Mouse (Mus musculus): ENCODE data around the gene Trim67. TPM values are rescaled to one million over a fixed set of nuclear protein-coding genes. Genes with fewer than 3 reads are reported as not detected.

Trim67 gene
- total and polyA plus RNA-seq, 3 experiments, result 0.08 TPM; not detected in 2

GRCm38 (mm10) chr8:124817361-124817760 is 24.5 kb downstream of the Trim67 start:
- no peak overlapping the region for H3K4me2 ChIP-seq (ENCODE audit: insufficient read depth, low read depth, poor library complexity, severe bottlenecking)
- no peaks in the 10 kb centered on the region for H3K36me3 ChIP-seq (replicated peaks in 1 of 2; ENCODE audit: control insufficient read depth in 1 of 2, insufficient read depth in 1 of 2, low read length in 1 of 2)
- in situ Hi-C loops (cut with MboI; ENCODE audit: low pct_ligation_motif_present, low pct_unique_long_range_greater_than_20kb, low sequenced_read_pairs), result loop anchor here (10.0 kb wide), 1 partner anchor 53 kb away; no protein-coding TSS in a partner anchor
- dilution Hi-C loops (cut with MboI; ENCODE audit: extremely low pct_ligation_motif_present, extremely low pct_unique_long_range_greater_than_20kb, low sequenced_read_pairs), result no loop called here
- TF ChIP-seq EP300 (IDR thresholded peaks at IDR 0.05; ENCODE audit: low read length), result no peak
- no peak for TF ChIP-seq ZC3H11A (IDR thresholded peaks at IDR 0.05; ENCODE audit: low read depth, low read length)
- no peak for TF ChIP-seq ETS1 (conservative IDR thresholded peaks at IDR 0.05; ENCODE audit: low read depth, low read length)
- TF ChIP-seq NRF1 (IDR thresholded peaks at IDR 0.05; ENCODE audit: low read depth, low read length), result no peak
- TF ChIP-seq GABPA (IDR thresholded peaks at IDR 0.05; ENCODE audit: insufficient replicate concordance, low read depth, low read length), result no peak
- no peak for TF ChIP-seq TCF12 (IDR thresholded peaks at IDR 0.05; ENCODE audit: low read depth, low read length)
- TF ChIP-seq NELFE (IDR thresholded peaks at IDR 0.05; ENCODE audit: low read depth, low read length), result no peak
- no peak overlapping the region for H3K27ac ChIP-seq (ENCODE audit: insufficient read depth, low read depth)
- no peak overlapping the region for H3K9ac ChIP-seq (ENCODE audit: insufficient read depth, low read depth)
- no peak overlapping the region for H3K4me3 ChIP-seq (replicated peaks in 1 of 3; ENCODE audit: low read depth in 2 of 3, low read length in 2 of 3, poor library complexity in 1 of 3)
- H3K79me2 ChIP-seq (replicated peaks; ENCODE audit: control insufficient read depth, extremely low read depth, insufficient read depth, poor library complexity, severe bottlenecking), result no peaks in the 10 kb centered on the region
- DNase-seq (ENCODE audit: extremely low read depth), result no peak
- peaks cover 40% of the 10 kb centered on the region for H3K27me3 ChIP-seq (replicated peaks)
- peaks cover 4 to 8% of the 10 kb centered on the region in 2 experiments; a peak in 1 of 4 replicates for H3K4me1 ChIP-seq (ENCODE audit: control insufficient read depth in 1 of 2, insufficient read depth in 2 of 2)
- H3K9me3 ChIP-seq (replicated peaks; ENCODE audit: low read length), result peaks cover 29% of the 10 kb centered on the region

- dilution Hi-C loops (cut with MboI; ENCODE audit: extremely low pct_ligation_motif_present, extremely low pct_unique_long_range_greater_than_20kb, low sequenced_read_pairs), result no loop called here
- H3K4me3 ChIP-seq (replicated peaks in 1 of 3; ENCODE audit: low read depth in 2 of 3, low read length in 2 of 3, poor library complexity in 1 of 3), result no peak overlapping the region
- H3K9ac ChIP-seq (ENCODE audit: insufficient read depth, low read depth), result no peak overlapping the region
- no peaks in the 10 kb centered on the region for H3K36me3 ChIP-seq (replicated peaks in 1 of 2; ENCODE audit: control insufficient read depth in 1 of 2, insufficient read depth in 1 of 2, low read length in 1 of 2)
- no peak for DNase-seq (ENCODE audit: extremely low read depth)
- H3K27ac ChIP-seq (ENCODE audit: insufficient read depth, low read depth), result no peak overlapping the region
- TF ChIP-seq MXI1 (IDR thresholded peaks at IDR 0.05; ENCODE audit: low read depth, low read length), result no peak
- TF ChIP-seq ETS1 (conservative IDR thresholded peaks at IDR 0.05; ENCODE audit: low read depth, low read length), result no peak
- TF ChIP-seq SIN3A (IDR thresholded peaks at IDR 0.05; ENCODE audit: low read length), result no peak
- TF ChIP-seq MEF2A (IDR thresholded peaks at IDR 0.05; ENCODE audit: borderline replicate concordance, low read depth, low read length), result no peak
- TF ChIP-seq PAX5 (IDR thresholded peaks at IDR 0.05; ENCODE audit: low read length), result no peak
- no peak for TF ChIP-seq ELF1 (IDR thresholded peaks at IDR 0.05; ENCODE audit: low read depth, low read length)
- no peak for TF ChIP-seq RCOR1 (conservative IDR thresholded peaks at IDR 0.05; ENCODE audit: low read depth, low read length)
- no peak for TF ChIP-seq ZMIZ1 (IDR thresholded peaks at IDR 0.05; ENCODE audit: low read depth, low read length)
- no peak for TF ChIP-seq ZC3H11A (IDR thresholded peaks at IDR 0.05; ENCODE audit: low read depth, low read length)
- TF ChIP-seq TBP (conservative IDR thresholded peaks at IDR 0.05; ENCODE audit: low read depth, low read length), result no peak
- H3K27me3 ChIP-seq (replicated peaks), result peaks cover 56% of the 10 kb centered on the region
- in situ Hi-C loops (cut with MboI; ENCODE audit: low pct_ligation_motif_present, low pct_unique_long_range_greater_than_20kb, low sequenced_read_pairs), result loop anchor here (10.0 kb wide), 1 partner anchor 55 kb away; no protein-coding TSS in a partner anchor
- H3K79me2 ChIP-seq (replicated peaks; ENCODE audit: control insufficient read depth, extremely low read depth, insufficient read depth, poor library complexity, severe bottlenecking), result no peaks in the 10 kb centered on the region
- H3K9me3 ChIP-seq (replicated peaks; ENCODE audit: low read length), result peaks cover 35% of the 10 kb centered on the region
- H3K4me2 ChIP-seq (ENCODE audit: insufficient read depth, low read depth, poor library complexity, severe bottlenecking), result no peak overlapping the region
- H3K4me1 ChIP-seq (ENCODE audit: control insufficient read depth in 1 of 2, insufficient read depth in 2 of 2), result peaks cover 0 to 2% of the 10 kb centered on the region in 2 experiments; a peak in 1 of 4 replicates
Measured at GRCm38 (mm10) chr8:124819612-124820115, 26.8 kb downstream of the Trim67 start.
